Mouse (Mus musculus) intestine, postnatal 0 days (tissue): ENCODE measurements around the gene St14. TPM values are rescaled to one million over a fixed set of nuclear protein-coding genes. Genes with fewer than 3 reads are reported as not detected.

Experiments used
- ATAC-seq: fragments of 200-750 bp; cut with Nextera tagmentation; 2 replicates; pipeline ENCODE4 v1.8.0; 2017; ENCODE audit warnings: mild to moderate bottlenecking, moderate TSS enrichment, moderate library complexity
- H3K27ac ChIP-seq: fragments of 300-500 bp; sonication (generic); 2 replicates; pipeline ENCODE4 v1.5.1; 2014; ENCODE audit warnings: mild to moderate bottlenecking, low read depth, low read length, moderate library complexity
- H3K27me3 ChIP-seq: fragments of 300-500 bp; sonication (generic); replicated peaks from 2 replicates; pipeline ENCODE4 v1.6.1; 2014; ENCODE audit warnings: low read length, mixed read lengths; ENCODE audit not compliant: control insufficient read depth, insufficient read depth
- H3K36me3 ChIP-seq: fragments of 300-500 bp; sonication (generic); 2 replicates; pipeline ENCODE4 v1.6.1; 2014; ENCODE audit warnings: mild to moderate bottlenecking, moderate library complexity; ENCODE audit not compliant: control insufficient read depth, insufficient read depth
- H3K4me1 ChIP-seq: fragments of 300-500 bp; sonication (generic); replicated peaks from 2 replicates; pipeline ENCODE4 v1.6.1; 2014; ENCODE audit warnings: antibody characterized with exemption, low read length, mixed read lengths; ENCODE audit not compliant: control insufficient read depth, insufficient read depth
- H3K4me2 ChIP-seq: fragments of 300-500 bp; sonication (generic); replicated peaks from 2 replicates; pipeline ENCODE4 v1.6.1; 2014; ENCODE audit warnings: low read depth, mild to moderate bottlenecking, moderate library complexity
- H3K4me3 ChIP-seq: fragments of 300-500 bp; sonication (generic); 2 replicates; pipeline ENCODE4 v1.5.1; 2014; ENCODE audit warnings: low read depth, low read length
- H3K9ac ChIP-seq: fragments of 300-500 bp; sonication (generic); 2 replicates; pipeline ENCODE4 v1.6.1; 2014; ENCODE audit warnings: mild to moderate bottlenecking, low read depth, low read length
- H3K9me3 ChIP-seq: fragments of 300-500 bp; sonication (generic); 2 replicates; pipeline ENCODE4 v1.6.1; 2016; ENCODE audit warnings: mixed run types; ENCODE audit not compliant: control insufficient read depth
- CTCF ChIP-seq: sonication (generic); IDR thresholded peaks from 2 replicates; pipeline ENCODE4 v1.5.1; 2016; ENCODE audit warnings: low read depth, mild to moderate bottlenecking, control low read depth, antibody characterized with exemption, moderate library complexity
- WGBS: fragments of 180-500 bp; shearing (Covaris S2); extraction: QIAGEN DNeasy Blood & Tissue Kit; methylation state at CpG from one replicate; pipeline ENCODE4 v1.1.7; 2014; 5-methylcytosine and 5-hydroxymethylcytosine counted together
- polyA plus RNA-seq: library from polyadenylated mRNA; unstranded; fragments of >200 nt; fragmentation: Nextera tagmentation; extraction: Ambion mirVana; gene quantifications from 2 replicates; pipeline ENCODE4 v1.2.1, GENCODE M21; 2015

St14 gene
- polyA plus RNA-seq, 1 experiment from 2014 or later: 63.4 TPM

DNA sequence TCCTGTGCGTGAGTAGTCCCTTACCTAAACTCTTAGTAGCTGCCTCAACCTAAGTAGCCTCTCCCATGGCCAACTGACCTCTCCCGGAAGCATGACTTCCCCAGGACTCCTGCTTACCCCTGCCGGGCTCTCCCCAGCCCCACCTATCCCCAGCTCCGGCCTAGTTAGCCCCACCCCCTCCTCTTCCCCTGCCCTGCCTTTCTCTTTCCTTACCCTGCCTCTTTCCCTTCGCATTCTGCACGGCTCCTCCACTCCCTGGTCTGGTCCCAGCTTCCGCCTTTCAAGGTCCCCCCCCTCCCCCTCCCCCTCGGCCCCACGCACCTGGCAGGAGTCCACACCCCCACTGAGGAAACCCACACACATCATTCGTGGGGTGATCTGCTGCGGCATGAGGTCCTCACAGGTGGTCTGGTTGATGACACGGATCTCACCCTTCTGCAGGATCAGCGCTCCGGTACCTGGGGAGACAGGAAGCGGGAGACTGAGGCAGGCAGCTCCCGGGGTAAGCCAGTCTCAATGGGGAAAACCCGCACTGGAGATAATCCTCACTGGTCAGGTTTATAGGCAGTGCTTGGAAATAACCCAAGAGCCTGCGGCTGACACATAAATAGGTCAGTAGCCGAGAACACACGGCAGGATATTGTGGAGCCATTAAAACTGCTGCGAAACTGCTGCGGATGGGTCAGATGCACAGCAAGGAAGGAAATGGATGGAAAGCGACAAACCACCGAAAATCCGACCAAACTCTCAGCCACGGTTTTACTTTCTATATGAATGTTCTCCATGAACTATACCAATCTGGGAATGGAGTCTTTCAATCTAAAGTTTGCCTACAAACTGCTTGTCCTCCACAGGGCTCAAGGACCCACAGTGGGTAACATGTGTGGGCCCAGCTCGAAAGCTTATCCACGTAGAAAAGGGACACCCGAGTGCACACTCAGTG, 41.3 kb downstream of the St14 start:
- Histone ChIP-seq H3K9ac (no peak overlapping the region), H3K4me2 (no peak overlapping the region), H3K36me3 (peaks cover 15% of the 10 kb centered on the region), H3K27me3 (no peaks in the 10 kb centered on the region), H3K4me3 (no peak overlapping the region), H3K9me3 (no peaks in the 10 kb centered on the region), H3K27ac (no peak overlapping the region), H3K4me1 (no peaks in the 10 kb centered on the region)
- no peak for ATAC-seq
- no peak for TF ChIP-seq CTCF
- 78% methylated on average over 29 of the region's 29 CpGs for WGBS

DNA sequence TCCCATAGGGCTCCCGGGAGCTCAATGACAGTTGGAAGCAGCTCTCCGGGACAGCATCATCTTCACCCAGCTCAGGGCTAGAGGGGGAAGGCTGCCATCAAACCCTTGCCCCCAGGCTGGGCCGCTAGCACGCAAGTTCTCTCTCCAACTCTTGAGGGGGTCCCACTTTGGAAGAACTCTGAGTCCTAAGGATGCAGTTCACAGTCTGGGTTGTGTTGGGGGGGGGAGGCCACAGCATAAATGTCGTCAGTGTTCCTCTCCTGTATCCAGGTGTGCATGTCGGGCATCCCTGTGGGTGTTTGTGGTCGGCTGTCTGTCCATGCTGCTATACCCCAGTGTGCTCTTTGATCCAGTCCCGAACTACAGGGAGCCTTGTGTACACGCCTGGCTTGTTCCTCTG, 42.1 kb downstream of the St14 start:
- ATAC-seq: no peak
- H3K27ac ChIP-seq: no peak overlapping the region
- no peak overlapping the region for H3K9ac ChIP-seq
- H3K27me3 ChIP-seq: no peaks in the 10 kb centered on the region
- no peak overlapping the region for H3K4me2 ChIP-seq
- no peaks in the 10 kb centered on the region for H3K9me3 ChIP-seq
- 91% methylated on average over 9 of the region's 9 CpGs for WGBS
- TF ChIP-seq CTCF: no peak
- no peaks in the 10 kb centered on the region for H3K4me1 ChIP-seq
- H3K36me3 ChIP-seq: peaks cover 13% of the 10 kb centered on the region
- H3K4me3 ChIP-seq: no peak overlapping the region

DNA sequence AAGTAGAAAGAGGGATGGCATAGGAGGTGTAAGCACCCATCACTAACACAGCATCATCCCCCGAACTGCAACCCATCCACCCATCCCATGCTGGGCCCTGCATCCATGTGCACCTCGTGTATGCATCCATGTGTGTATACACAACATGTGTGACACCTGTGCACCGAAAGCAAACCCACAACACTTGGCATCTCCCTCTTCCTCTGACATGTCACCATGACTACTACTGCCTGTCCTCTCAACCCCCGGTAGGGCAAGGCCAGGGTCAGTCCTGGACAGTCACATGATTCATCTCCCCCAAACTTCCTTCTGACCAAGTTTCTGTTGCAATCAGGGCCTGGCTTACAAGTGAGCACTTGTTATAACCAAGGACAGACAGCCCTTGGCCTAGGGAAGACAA, 42.8 kb downstream of the St14 start:
- WGBS: 87% methylated on average over 4 of the region's 4 CpGs
- Histone ChIP-seq H3K27ac (no peak overlapping the region), H3K4me1 (no peaks in the 10 kb centered on the region), H3K9me3 (no peaks in the 10 kb centered on the region), H3K4me2 (no peak overlapping the region), H3K36me3 (peaks cover 13% of the 10 kb centered on the region), H3K27me3 (no peaks in the 10 kb centered on the region), H3K4me3 (no peak overlapping the region), H3K9ac (no peak overlapping the region)
- no peak for TF ChIP-seq CTCF
- ATAC-seq: no peak

DNA sequence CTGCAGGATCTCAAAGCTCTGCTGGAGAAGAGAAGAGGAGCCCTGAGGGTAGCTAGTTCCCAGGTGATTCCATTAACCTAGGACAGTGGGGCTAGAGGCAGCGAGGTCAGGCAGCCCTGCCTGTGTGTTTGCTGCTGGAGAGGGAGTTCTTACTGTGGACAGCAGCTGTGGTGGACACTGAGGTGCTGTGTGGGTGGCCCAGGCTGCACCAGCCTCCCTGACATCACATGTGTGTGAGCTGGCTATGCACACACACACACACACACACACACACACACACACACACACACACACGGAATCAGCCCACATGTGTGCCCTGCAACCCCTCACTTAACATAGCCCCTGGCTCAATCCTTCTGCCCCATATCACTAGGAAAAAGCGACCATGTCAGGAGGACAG, 43.5 kb downstream of the St14 start:
- Histone ChIP-seq H3K4me2 (no peak overlapping the region), H3K4me1 (no peaks in the 10 kb centered on the region), H3K4me3 (no peak overlapping the region), H3K9me3 (no peaks in the 10 kb centered on the region), H3K9ac (no peak overlapping the region), H3K27me3 (no peaks in the 10 kb centered on the region), H3K36me3 (peaks cover 13% of the 10 kb centered on the region), H3K27ac (no peak overlapping the region)
- WGBS: 78% methylated on average over 3 of the region's 3 CpGs
- TF ChIP-seq CTCF: no peak
- no peak for ATAC-seq

DNA sequence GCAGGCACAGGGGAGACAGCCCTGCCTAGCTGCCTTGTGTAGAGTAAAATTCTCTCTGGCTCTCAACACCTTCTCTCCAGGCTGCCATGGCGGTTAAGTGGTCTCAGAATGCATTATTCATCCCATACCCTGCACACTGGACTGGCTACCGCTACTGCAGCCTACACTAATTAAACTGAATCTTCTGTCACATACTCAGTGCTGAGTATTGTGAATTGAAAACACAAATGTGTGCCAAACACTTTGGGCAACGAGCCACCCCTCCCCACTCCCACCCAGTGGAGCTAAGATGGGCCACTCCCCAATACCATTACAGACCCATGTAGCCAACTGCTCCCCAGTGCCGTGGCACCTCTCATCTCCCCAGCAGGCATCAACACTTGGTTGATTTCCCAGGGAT, 44.2 kb downstream of the St14 start:
- no peak overlapping the region for H3K4me3 ChIP-seq
- no peak for ATAC-seq
- H3K9me3 ChIP-seq: no peaks in the 10 kb centered on the region
- WGBS: 83% methylated on average over 4 of the region's 4 CpGs
- peaks cover 13% of the 10 kb centered on the region for H3K36me3 ChIP-seq
- no peak overlapping the region for H3K4me2 ChIP-seq
- H3K27ac ChIP-seq: no peak overlapping the region
- H3K27me3 ChIP-seq: no peaks in the 10 kb centered on the region
- no peak overlapping the region for H3K9ac ChIP-seq
- no peak for TF ChIP-seq CTCF
- no peaks in the 10 kb centered on the region for H3K4me1 ChIP-seq

DNA sequence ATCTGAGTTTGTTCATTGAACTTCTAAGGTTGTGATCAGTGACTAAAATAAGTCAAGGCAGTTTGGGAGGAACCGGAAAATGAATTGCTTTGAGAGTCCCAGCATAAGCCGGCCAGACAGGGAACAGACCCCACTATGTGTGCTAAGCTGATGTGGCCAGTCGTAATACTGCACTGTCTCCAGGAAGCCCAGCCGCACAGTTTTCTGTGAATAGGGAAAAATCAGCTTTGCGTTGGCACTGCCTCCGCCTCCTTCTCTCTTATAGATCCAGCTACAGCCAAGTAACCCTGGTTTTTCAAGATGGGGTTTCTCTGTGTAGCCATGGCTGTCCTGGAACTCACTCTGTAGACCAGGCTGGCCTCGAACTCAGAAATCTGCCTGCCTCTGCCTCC, 44.9 kb downstream of the St14 start:
- H3K4me3 ChIP-seq: no peak overlapping the region
- 76% methylated on average over 7 of the region's 7 CpGs for WGBS
- no peaks in the 10 kb centered on the region for H3K27me3 ChIP-seq
- H3K4me2 ChIP-seq: no peak overlapping the region
- H3K36me3 ChIP-seq: peaks cover 13% of the 10 kb centered on the region
- ATAC-seq: no peak
- no peak for TF ChIP-seq CTCF
- H3K4me1 ChIP-seq: no peaks in the 10 kb centered on the region
- no peaks in the 10 kb centered on the region for H3K9me3 ChIP-seq
- H3K27ac ChIP-seq: no peak overlapping the region
- no peak overlapping the region for H3K9ac ChIP-seq
